Mouse (Mus musculus) heart, adult 8-10 months (tissue): ENCODE measurements around the gene Cipc. TPM values are rescaled to one million over a fixed set of nuclear protein-coding genes. Genes with fewer than 3 reads are reported as not detected.

Source experiments
- DNase-seq: peaks from one replicate; pipeline ENCODE4 v3.0.0; 2022; ENCODE audit warnings: low spot score
- total RNA-seq, 4 experiments: library from RNA; stranded (reverse); gene quantifications; 2 replicates each; pipeline ENCODE4 v1.2.4; 2022

Gene Cipc
- total RNA-seq, 4 experiments from 2014 or later: 42.4 to 53.8 (median 48.3) TPM

DNA sequence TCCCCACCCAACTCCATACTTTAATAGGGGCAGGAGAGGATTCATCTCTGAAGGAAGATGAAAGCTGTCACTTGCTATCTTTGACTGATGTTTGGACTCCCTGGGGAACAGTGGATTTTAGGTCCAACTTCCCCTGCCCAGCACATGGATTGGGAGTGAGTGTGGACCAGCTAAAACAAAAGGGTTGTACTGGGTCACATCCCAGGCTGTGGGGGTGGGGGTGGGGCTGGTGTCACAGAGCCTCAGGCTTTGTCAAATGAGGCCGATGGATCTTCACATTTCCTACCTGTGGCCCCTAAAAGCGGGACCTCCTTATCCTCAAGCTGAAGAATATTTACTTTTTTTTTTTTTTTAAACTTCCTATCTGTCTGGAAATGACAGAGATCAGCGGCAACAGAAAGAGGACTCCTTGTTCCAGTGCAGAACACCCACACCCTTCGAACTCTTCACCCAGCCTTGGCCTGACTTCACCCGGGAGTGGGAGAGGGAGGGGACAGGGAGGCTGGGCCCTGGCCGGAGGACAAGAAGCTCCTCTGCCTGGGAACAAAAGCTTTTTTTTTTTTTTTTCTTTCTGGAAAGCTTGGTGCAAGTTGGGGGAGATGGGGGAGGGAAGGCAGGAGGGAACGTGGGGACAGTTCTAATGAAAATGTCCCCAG, 14.8 kb upstream of the Cipc start:
- DNase-seq: peak; percentile 93

- peak; percentile 86 for DNase-seq
Measured at GRCm38 (mm10) chr12:86932575-86932952, 14.3 kb upstream of the Cipc start.

- no peak for DNase-seq
Measured at GRCm38 (mm10) chr12:86934748-86935147, 12.1 kb upstream of the Cipc start.

DNA sequence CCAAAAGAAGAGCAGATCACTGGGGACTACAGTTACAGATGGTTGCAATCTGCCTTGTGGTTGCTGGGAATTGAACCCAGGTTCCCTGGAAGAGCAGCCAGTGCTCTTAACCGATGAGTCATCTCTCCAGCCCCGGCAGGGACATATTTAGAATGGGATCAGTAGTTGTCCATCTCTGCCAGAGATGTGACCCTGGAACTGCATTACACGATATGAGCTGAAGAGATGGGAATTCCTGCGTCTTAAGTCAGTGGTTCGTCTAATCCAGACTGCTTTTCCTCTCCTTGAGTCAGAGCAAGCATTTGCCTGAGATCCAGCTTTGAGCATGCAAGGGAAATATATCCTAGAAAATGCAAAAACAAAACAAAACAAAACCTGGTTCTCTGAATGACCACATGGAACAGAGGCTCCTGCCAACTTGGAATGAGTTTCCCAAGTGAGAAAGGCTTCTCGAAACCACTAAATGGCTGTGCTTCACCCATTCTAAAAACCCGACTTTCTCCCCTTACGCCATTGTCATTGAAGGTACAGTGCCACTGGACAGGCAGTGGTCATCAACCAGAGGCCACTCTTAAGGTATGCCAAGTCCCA, 11.1 kb upstream of the Cipc start:
- peak; percentile 58 for DNase-seq

DNA sequence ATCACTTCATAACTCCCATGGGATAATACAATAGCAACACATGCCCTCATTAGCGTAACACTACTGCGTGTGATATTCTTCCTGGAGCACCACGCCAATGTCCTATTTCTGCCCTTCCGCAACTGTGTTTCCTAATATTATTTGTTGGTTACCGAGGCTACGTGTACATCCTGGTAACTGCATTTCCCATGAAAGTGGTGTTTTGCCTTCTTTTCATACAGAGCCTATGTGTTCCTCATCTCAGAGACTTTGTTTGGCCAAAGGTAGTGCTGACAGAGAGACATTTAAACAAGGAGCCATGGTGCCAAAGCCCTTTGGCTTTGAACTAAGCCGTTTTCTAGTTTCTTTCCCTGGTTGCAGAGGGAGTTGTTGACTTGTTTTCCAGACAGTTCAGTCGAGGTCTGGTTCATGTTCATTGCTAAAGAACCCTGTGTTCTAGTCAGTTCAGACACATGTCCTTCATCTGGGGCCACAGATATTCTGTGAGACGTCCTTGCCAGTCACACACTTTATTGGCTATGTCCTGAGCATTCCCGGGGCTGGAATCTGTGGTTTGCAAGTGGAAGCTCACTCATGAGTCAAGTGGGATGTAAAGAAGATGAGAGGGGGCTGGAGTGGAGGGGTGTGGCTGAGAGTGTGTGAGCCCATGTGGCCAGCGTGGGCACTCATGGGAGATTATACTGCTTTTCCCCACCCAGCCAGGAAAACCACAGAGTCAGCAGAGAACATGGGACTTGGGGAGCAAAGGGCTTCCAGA, 10.1 kb upstream of the Cipc start:
- DNase-seq: peak; percentile 84

DNA sequence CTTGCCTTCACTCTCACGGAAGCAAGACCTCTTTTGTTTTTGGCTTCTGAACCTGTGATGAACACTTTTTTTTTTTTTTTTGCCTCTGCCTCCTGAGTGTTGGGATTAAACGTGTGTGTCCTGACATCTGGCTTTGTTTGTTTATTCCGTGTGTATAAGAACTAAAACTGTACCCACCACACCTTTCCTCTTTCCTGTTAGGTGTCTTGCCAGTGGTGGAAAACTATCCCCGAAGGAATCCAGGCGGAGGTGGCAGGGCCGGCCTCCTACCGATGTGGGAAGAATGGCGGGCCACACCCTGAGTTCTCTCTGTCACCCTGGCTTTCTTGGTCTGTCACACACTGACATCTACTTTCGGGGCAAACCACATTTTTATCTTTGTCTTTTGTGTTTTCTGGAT, 8.3 kb upstream of the Cipc start:
- DNase-seq: peak; percentile 77

- DNase-seq: no peak
Measured at GRCm38 (mm10) chr12:86941173-86941572, 5.7 kb upstream of the Cipc start.

DNA sequence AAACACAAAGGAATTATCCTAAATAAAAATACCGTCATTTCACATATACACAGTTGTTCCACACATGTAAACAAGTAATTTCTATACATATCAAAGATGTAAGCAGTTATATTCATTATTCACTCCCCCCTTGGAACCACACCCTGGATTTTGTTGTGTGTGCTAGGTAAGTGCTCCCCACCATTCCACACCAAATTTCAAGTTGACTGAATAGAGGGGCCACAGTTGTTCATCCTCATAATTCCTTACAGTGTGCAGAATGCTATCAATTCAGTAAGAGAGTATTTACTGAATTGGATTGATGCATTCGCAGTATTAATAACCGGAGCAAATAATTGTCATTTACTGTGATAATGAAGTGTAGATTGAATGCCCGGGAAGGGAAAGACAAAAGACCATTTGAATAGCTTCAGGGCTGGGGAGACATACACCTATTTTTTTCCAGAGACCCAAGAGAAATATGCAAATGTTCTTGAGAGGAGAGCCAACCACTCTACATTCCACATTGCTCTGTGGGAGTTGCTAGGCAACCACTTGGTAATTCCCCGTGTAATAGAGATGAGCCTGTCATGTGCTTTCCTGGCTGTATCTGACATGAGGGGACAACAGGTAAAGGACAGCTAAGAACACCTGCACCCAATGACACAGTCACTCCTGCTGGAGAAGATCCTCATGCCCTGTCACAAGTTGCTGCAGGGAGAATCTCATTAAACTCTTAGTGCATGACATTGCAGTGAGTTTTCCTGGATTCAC, 4.9 kb upstream of the Cipc start:
- no peak for DNase-seq

DNA sequence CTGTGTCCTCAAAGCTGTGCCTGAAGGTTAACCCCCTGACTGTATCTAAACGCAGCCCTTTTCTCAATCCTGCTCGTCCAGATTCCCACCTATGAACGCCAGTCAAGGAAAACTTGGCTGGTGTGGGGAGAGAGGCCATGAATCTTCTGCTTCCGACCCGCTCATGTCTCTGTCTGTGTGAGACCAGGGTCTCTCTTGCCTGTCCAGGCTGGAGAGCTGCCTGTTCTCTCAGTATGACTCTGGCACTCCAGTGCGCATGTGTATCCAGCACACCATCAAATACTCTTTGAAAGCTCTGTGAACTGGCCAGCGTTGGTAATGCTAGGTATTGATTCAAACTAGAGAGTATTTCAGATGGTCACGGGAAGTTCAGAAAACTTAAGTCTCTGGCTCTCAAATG, 3.4 kb upstream of the Cipc start:
- no peak for DNase-seq

- peak; percentile 86 for DNase-seq
Measured at GRCm38 (mm10) chr12:86945126-86945525, 1.7 kb upstream of the Cipc start.

DNA sequence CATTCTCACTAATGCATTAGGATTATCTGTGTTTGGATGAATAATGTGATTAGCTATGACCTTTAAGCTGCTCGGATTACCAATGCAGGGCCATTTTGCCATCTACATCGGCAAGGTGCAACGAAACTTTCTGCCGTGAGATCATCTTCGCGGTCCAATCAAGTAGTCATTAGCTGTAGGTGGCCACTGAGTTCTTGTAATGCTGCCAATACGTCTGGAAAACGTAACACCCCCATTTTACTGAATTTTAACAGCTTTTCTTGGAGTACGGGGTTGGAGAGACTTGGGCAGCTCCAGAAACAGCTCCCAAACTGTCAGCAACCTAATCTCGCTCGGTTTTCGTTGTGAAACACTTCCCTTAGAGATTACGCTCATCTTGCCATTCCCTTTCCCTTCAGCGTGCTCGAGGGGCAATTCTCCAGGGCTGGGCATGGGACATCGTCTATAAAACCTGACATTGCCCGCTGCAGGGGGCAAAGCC, 502 bp upstream of the Cipc start:
- DNase-seq: no peak

- no peak for DNase-seq
Measured at GRCm38 (mm10) chr12:86947681-86948401, 998 bp downstream of the Cipc start.

GRCm38 (mm10) chr12:86948627-86949026, 1.8 kb downstream of the Cipc start:
- peak; percentile 66 for DNase-seq

- DNase-seq: no peak
Measured at GRCm38 (mm10) chr12:86949501-86949900, 2.7 kb downstream of the Cipc start.

GRCm38 (mm10) chr12:86950161-86950960, 3.5 kb downstream of the Cipc start:
- no peak for DNase-seq

DNA sequence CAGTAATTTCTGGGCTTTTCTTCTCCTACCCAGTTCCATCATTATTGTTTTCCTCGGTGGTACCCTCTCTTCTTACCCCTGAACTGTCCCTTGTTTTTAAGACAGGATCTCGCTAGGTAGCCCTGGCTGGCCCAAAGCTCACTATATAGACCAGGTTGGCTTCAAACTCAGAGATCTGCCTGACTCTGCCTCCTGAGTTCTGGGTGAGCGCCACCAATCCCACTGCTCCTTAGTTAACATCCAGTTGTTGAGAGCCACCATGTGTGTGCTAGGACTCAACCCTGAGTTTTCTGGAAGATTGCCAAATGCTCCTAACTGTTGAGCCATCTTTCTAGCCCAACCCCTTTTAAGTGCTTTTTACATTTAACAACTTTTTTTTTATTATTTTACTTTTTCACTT, 4.1 kb downstream of the Cipc start:
- no peak for DNase-seq

- DNase-seq: no peak
Measured at GRCm38 (mm10) chr12:86952331-86952850, 5.5 kb downstream of the Cipc start.

GRCm38 (mm10) chr12:86955894-86956293, 9.1 kb downstream of the Cipc start:
- peak; percentile 62 for DNase-seq

- no peak for DNase-seq
Measured at GRCm38 (mm10) chr12:86958558-86958957, 11.7 kb downstream of the Cipc start.

- no peak for DNase-seq
Measured at GRCm38 (mm10) chr12:86959661-86960060, 12.8 kb downstream of the Cipc start.
